Comparison of ENCODE assay signal across 8 mouse cellular contexts in genomic region chr5:137277360-137278342, GRCm38 (mm10). TPM values are rescaled to one million over a fixed set of nuclear protein-coding genes. Genes with fewer than 3 reads are reported as not detected.
DNase-seq lines count a peak whose midpoint lies in the region; ATAC-seq and TF ChIP-seq lines count a peak whose summit lies in the region.

No protein-coding gene starts in this region.

- no peak for TF ChIP-seq EP300 in liver, embryonic 14.5 days (IDR thresholded peaks at IDR 0.05; ENCODE audit: low read depth)
- TF ChIP-seq EP300 in stomach, postnatal 0 days (optimal IDR thresholded peaks at IDR 0.05) = no peak

- intact Hi-C loops in gastrocnemius, postnatal 36 days (cut with DNase I) = no loop called here

- WGBS in liver, embryonic 14.5 days (ENCODE audit: insufficient replicate concordance) = 50% methylated on average over 18 of the region's 18 CpGs
- 31% methylated on average over 18 of the region's 18 CpGs for WGBS in stomach, postnatal 0 days

- no peak overlapping the region for H3K27ac ChIP-seq in liver, embryonic 14.5 days
- no peak overlapping the region for H3K27ac ChIP-seq in stomach, postnatal 0 days (replicated peaks)

- H3K27me3 ChIP-seq in liver, embryonic 14.5 days (ENCODE audit: control insufficient read depth, insufficient read depth, low read length) = no peaks in the 10 kb centered on the region
- H3K27me3 ChIP-seq in stomach, postnatal 0 days (ENCODE audit: control insufficient read depth, insufficient read depth, low read length) = no peaks in the 10 kb centered on the region

- no peak overlapping the region for H3K4me3 ChIP-seq in liver, embryonic 14.5 days (ENCODE audit: insufficient read depth in 1 of 2, low read depth in 2 of 2, low read length in 2 of 2)
- H3K4me3 ChIP-seq in stomach, postnatal 0 days (ENCODE audit: low read depth, low read length) = no peak overlapping the region

- no peaks in the 10 kb centered on the region for H3K9me3 ChIP-seq in liver, embryonic 14.5 days (ENCODE audit: control insufficient read depth, low read length)
- peaks cover 2% of the 10 kb centered on the region; the same call in 1 of the 2 replicates for H3K9me3 ChIP-seq in stomach, postnatal 0 days (ENCODE audit: control insufficient read depth, low read length)

- ATAC-seq in liver, embryonic 14.5 days (ENCODE audit: insufficient read depth) = no peak
- ATAC-seq in stomach, postnatal 0 days (ENCODE audit: low FRiP score, low TSS enrichment) = peak; percentile 65; the same call in 1 of the 2 replicates

- peak; percentile 53 for DNase-seq in kidney, adult 18-20 months
- no peak for DNase-seq in kidney, adult 9 months
- peak; percentile 39 for DNase-seq in NIH3T3 (ENCODE audit: low read depth)
- peak; percentile 47 for DNase-seq in gonadal fat pad, adult 2 months (ENCODE audit: low read depth)
- no peak for DNase-seq in liver, embryonic 14.5 days (ENCODE audit: low read depth in 3 of 3, low spot score in 3 of 3)
- DNase-seq in stomach, postnatal 0 days (ENCODE audit: low spot score) = no peak
- DNase-seq in ovary, postnatal 14 days (ENCODE audit: low spot score) = no peak
- DNase-seq in gastrocnemius, postnatal 36 days = no peak

- no peak overlapping the region for H3K4me2 ChIP-seq in liver, embryonic 14.5 days (ENCODE audit: low read depth)
- H3K4me2 ChIP-seq in stomach, postnatal 0 days (replicated peaks; ENCODE audit: low read depth) = no peak overlapping the region

- no peaks in the 10 kb centered on the region for H3K36me3 ChIP-seq in liver, embryonic 14.5 days (replicated peaks; ENCODE audit: control insufficient read depth, insufficient read depth, low read depth)
- H3K36me3 ChIP-seq in stomach, postnatal 0 days (ENCODE audit: control insufficient read depth, insufficient read depth, low read length) = no peaks in the 10 kb centered on the region

- no peak overlapping the region for H3K9ac ChIP-seq in liver, embryonic 14.5 days (replicated peaks)
- no peak overlapping the region for H3K9ac ChIP-seq in stomach, postnatal 0 days (ENCODE audit: low read length)

- TF ChIP-seq CTCF in liver, embryonic 14.5 days (IDR thresholded peaks at IDR 0.05; ENCODE audit: low read depth) = peak; percentile 54
- TF ChIP-seq CTCF in stomach, postnatal 0 days (IDR thresholded peaks at IDR 0.05; ENCODE audit: low read depth) = peak; percentile 71

- H3K4me1 ChIP-seq in liver, embryonic 14.5 days (replicated peaks; ENCODE audit: control insufficient read depth in 2 of 2, insufficient read depth in 2 of 2, low read length in 1 of 2) = no peaks in the 10 kb centered on the region
- no peaks in the 10 kb centered on the region for H3K4me1 ChIP-seq in stomach, postnatal 0 days (replicated peaks; ENCODE audit: control insufficient read depth, insufficient read depth)

RNA-seq across cellular contexts. Expression of gene Ache, which starts 9.7 kb away (rescaled TPM):
- polyA plus RNA-seq in gonadal fat pad, adult 2 months (2012; rRNA removed) = 1.1 and 1.2 TPM in 2 replicates
- 18.1 and 20.5 TPM in 2 replicates for polyA plus RNA-seq in liver, embryonic 14.5 days (2012; rRNA removed)
- polyA plus RNA-seq in liver, embryonic 14.5 days (2014; fragmentation: Nextera tagmentation; extraction: Ambion mirVana) = 12.4 and 16.6 TPM in 2 replicates
- polyA plus RNA-seq in stomach, postnatal 0 days (2015; fragmentation: Nextera tagmentation; extraction: Ambion mirVana) = 10.0 and 12.2 TPM in 2 replicates
- total RNA-seq in gastrocnemius, postnatal 36 days (2021) = 10 to 100 TPM; 25.2 to 41.2 TPM

RNA-seq across cellular contexts. Expression of gene Ufsp1, which starts 16.8 kb away (rescaled TPM):
- 12.7 and 18.3 TPM in 2 replicates for polyA plus RNA-seq in gonadal fat pad, adult 2 months (2012; rRNA removed)
- polyA plus RNA-seq in liver, embryonic 14.5 days (2012; rRNA removed) = 8.2 and 9.4 TPM in 2 replicates
- polyA plus RNA-seq in liver, embryonic 14.5 days (2014; fragmentation: Nextera tagmentation; extraction: Ambion mirVana) = 6.3 and 7.9 TPM in 2 replicates
- 11.0 and 11.4 TPM in 2 replicates for polyA plus RNA-seq in stomach, postnatal 0 days (2015; fragmentation: Nextera tagmentation; extraction: Ambion mirVana)
- 10 to 100 TPM; 17.6 to 25.1 TPM for total RNA-seq in gastrocnemius, postnatal 36 days (2021)

RNA-seq across cellular contexts. Expression of gene Srrt, which starts 29.8 kb away (rescaled TPM):
- polyA plus RNA-seq in gonadal fat pad, adult 2 months (2012; rRNA removed) = 151 and 153 TPM in 2 replicates
- 64.1 and 93.4 TPM in 2 replicates for polyA plus RNA-seq in liver, embryonic 14.5 days (2012; rRNA removed)
- 50.2 and 56.0 TPM in 2 replicates for polyA plus RNA-seq in liver, embryonic 14.5 days (2014; fragmentation: Nextera tagmentation; extraction: Ambion mirVana)
- 29.3 and 31.6 TPM in 2 replicates for polyA plus RNA-seq in stomach, postnatal 0 days (2015; fragmentation: Nextera tagmentation; extraction: Ambion mirVana)
- 10 to 100 TPM; 27.7 to 39.8 TPM for total RNA-seq in gastrocnemius, postnatal 36 days (2021)

RNA-seq across cellular contexts. Expression of gene Trip6, which starts 36.6 kb away (rescaled TPM):
- polyA plus RNA-seq in gonadal fat pad, adult 2 months (2012; rRNA removed) = 51.2 and 56.0 TPM in 2 replicates
- polyA plus RNA-seq in liver, embryonic 14.5 days (2012; rRNA removed) = 6.7 and 7.2 TPM in 2 replicates
- 4.9 and 6.4 TPM in 2 replicates for polyA plus RNA-seq in liver, embryonic 14.5 days (2014; fragmentation: Nextera tagmentation; extraction: Ambion mirVana)
- polyA plus RNA-seq in stomach, postnatal 0 days (2015; fragmentation: Nextera tagmentation; extraction: Ambion mirVana) = 46.4 and 47.9 TPM in 2 replicates
- 1 to 10 TPM; 3.7 to 4.1 TPM for total RNA-seq in gastrocnemius, postnatal 36 days (2021)

RNA-seq across cellular contexts. Expression of gene Slc12a9, which starts 55.7 kb away (rescaled TPM):
- polyA plus RNA-seq in gonadal fat pad, adult 2 months (2012; rRNA removed) = 20.5 and 21.6 TPM in 2 replicates
- 2.2 and 2.4 TPM in 2 replicates for polyA plus RNA-seq in liver, embryonic 14.5 days (2012; rRNA removed)
- 1.2 TPM in 2 replicates for polyA plus RNA-seq in liver, embryonic 14.5 days (2014; fragmentation: Nextera tagmentation; extraction: Ambion mirVana)
- polyA plus RNA-seq in stomach, postnatal 0 days (2015; fragmentation: Nextera tagmentation; extraction: Ambion mirVana) = 6.5 and 7.2 TPM in 2 replicates
- 1 to 10 TPM; 2.4 to 2.5 TPM for total RNA-seq in gastrocnemius, postnatal 36 days (2021)

Comparison
In these comparisons a context has a peak if more than half of its experiments do, and no peak if none do; other contexts are left out.
1. DNase-seq: peak in kidney, adult 18-20 months (single experiment), NIH3T3 (single experiment) and gonadal fat pad, adult 2 months (single experiment); none in kidney, adult 9 months (single experiment), liver, embryonic 14.5 days (0 of 3), stomach, postnatal 0 days (single experiment), ovary, postnatal 14 days (single experiment) and gastrocnemius, postnatal 36 days (0 of 2).